Mouse (Mus musculus) macrophage (primary cell): ENCODE measurements around the gene Rad50. TPM values are rescaled to one million over a fixed set of nuclear protein-coding genes. Genes with fewer than 3 reads are reported as not detected.

Source experiments
- H3K27ac ChIP-seq: fragments of 350-480 bp; formaldehyde crosslinking; 2 replicates; pipeline ENCODE4 v1.9.0; 2021
- H3K36me3 ChIP-seq: fragments of 350-480 bp; formaldehyde crosslinking; 2 replicates; pipeline ENCODE4 v1.9.0; 2021; ENCODE audit errors: inconsistent target
- H3K4me3 ChIP-seq: fragments of 350-480 bp; formaldehyde crosslinking; 2 replicates; pipeline ENCODE4 v1.9.0; 2021; ENCODE audit errors: inconsistent target
- H3K79me2 ChIP-seq: fragments of 350-480 bp; formaldehyde crosslinking; 2 replicates; pipeline ENCODE4 v1.9.0; 2021; ENCODE audit errors: inconsistent target
- WGBS: methylation state at CpG from one replicate; pipeline ENCODE4 v1.1.7; 2026; ENCODE audit warnings: inconsistent platforms; ENCODE audit not compliant: missing documents; 5-methylcytosine and 5-hydroxymethylcytosine counted together
- polyA plus RNA-seq: library from polyadenylated mRNA; stranded (reverse); fragments of 250-400 nt; gene quantifications from 3 replicates; pipeline ENCODE4 v1.2.4, GENCODE M21; 2018; ENCODE audit warnings: inconsistent platforms

Gene Rad50
- polyA plus RNA-seq, 1 experiment from 2014 or later: 30.3 TPM

DNA sequence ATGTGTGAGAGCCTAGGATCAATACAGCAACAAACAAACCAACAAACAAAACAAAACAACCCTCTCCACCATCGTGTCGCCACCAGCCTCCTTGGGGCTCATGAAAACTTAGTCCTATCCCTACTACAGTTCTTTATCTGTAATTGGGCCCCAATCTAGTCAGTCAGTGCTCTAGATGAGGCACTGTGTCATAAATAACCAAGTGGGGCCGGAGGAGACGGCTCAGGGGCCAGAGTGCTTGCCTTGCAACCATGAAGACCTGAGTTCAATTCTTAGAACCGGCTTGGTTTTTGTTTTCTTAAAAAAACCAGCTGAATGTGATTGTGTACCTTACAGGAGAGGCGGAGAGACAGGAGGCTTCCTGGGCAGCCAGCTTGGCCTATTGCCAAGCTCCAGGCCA is 91.9 kb downstream of the Rad50 start:
- no peak overlapping the region for H3K4me3 ChIP-seq
- no peak overlapping the region for H3K27ac ChIP-seq
- 83% methylated on average over 6 of the region's 6 CpGs for WGBS

DNA sequence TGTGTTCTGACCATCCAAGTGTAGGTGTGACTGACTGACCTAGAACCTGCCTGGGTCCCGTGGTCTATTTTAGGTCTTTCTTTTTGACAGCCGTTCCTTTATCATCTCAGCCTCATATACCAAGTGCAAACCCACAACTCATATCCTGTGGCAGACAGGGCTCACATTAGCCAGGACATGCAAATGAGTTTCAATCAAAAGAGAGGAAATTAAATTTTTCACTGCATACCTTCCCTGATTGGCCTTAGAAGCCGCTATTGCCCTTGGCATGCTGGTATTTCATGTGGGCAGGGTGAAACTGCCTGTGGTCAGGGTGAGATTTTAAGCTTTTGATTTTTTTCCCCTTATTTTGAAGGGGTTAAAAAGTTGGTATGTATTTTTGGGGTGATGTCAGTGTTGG is 97.4 kb downstream of the Rad50 start:
- Histone ChIP-seq H3K36me3 (no peaks in the 10 kb centered on the region), H3K4me3 (no peak overlapping the region), H3K27ac (no peak overlapping the region), H3K79me2 (no peaks in the 10 kb centered on the region)
- 19% methylated on average over 3 of the region's 3 CpGs for WGBS

More for the DNA sequence above, 91.9 kb downstream of the Rad50 start:
- H3K79me2 ChIP-seq: no peaks in the 10 kb centered on the region
- H3K36me3 ChIP-seq: no peaks in the 10 kb centered on the region

DNA sequence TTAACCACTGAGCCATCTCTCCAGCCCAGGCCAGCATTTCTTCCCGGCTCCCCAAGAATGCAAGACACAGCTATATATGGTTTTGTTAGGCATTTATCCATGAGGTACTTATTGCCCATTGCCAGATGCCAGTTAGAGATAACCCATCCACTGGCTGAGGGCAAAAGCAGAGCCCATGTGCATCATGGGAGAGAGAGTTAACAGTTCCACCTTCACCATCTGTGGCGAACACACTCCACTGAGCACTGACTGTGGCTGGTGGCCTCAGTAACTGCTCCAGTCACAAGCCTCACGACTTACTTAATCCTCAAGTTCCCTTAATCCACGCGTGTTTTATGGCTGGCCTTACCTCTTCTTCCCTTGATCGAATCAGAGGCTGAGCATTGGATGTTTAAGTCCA is 97.9 kb downstream of the Rad50 start:
- Histone ChIP-seq H3K4me3 (no peak overlapping the region), H3K27ac (no peak overlapping the region), H3K36me3 (no peaks in the 10 kb centered on the region), H3K79me2 (no peaks in the 10 kb centered on the region)
- 41% methylated on average over 6 of the region's 6 CpGs for WGBS

DNA sequence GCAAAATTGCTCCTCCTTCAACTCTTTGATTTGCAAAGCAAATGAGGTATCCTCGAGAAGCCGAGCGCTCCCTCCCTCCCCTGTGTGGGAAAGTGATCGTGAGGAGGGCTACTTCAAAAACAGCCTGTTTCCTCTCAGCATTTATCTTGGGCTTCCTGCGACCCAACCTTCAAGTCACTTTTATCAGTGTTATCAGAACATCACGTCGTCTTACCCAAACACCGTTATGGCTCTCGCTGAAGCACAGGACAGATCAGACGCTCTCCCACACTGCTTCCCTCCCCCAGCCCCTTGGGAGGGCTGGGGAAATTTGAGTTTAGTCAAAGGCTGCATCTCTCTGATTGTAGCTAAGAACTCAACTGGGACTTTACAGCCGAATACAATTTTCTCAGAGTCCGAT is 101.5 kb downstream of the Rad50 start:
- no peak overlapping the region for H3K27ac ChIP-seq
- peaks cover 9% of the 10 kb centered on the region; the same call in 1 of the 2 replicates for H3K36me3 ChIP-seq
- H3K79me2 ChIP-seq: no peaks in the 10 kb centered on the region
- H3K4me3 ChIP-seq: no peak overlapping the region
- 18% methylated on average over 12 of the region's 12 CpGs for WGBS

DNA sequence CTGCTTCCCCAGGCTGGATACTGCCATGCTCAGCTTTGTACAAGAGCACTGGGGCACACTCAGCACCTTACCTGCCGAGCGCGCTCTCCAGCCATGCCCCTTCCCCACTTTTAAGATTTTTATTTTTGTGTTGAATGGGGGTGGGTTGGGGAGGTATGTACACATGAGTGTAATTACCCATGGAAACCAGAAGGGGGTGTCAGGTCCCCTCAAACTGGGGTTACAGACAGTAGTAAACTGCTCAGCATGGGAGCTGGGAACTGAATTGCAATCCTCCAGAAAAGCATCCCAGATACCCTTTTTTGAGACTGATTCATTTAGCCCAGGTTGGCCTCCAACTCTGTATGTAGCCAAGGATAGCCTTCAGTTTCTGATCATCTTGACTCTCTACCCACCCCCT is 102.1 kb downstream of the Rad50 start:
- Histone ChIP-seq H3K36me3 (peaks cover 13% of the 10 kb centered on the region; the same call in 1 of the 2 replicates), H3K79me2 (no peaks in the 10 kb centered on the region), H3K27ac (no peak overlapping the region), H3K4me3 (no peak overlapping the region)
- 100% methylated on average over 3 of the region's 3 CpGs for WGBS

Other genes with a start within 250 kb of the Rad50 start
- not detected in 3 replicates for gene Gm9837, start 236.8 kb downstream of the Rad50 start, polyA plus RNA-seq
- gene Gm9945, start 227.2 kb downstream of the Rad50 start, polyA plus RNA-seq: not detected in 3 replicates
- not detected in 3 replicates for gene Sowaha, start 227.0 kb downstream of the Rad50 start, polyA plus RNA-seq
- 69.8 to 121 TPM (median 83.7 TPM) in 3 replicates for gene Sept8, start 188.1 kb downstream of the Rad50 start, polyA plus RNA-seq
- 25.8 to 223 TPM (median 90.7 TPM) in 3 replicates for gene Kif3a, start 139.9 kb downstream of the Rad50 start, polyA plus RNA-seq
- gene Il4, start 88.7 kb downstream of the Rad50 start, polyA plus RNA-seq: 0.53 to 1.6 TPM in 2 of 3 replicates, not detected in the other
- not detected in 3 replicates for gene Il13, start 72.6 kb downstream of the Rad50 start, polyA plus RNA-seq
- not detected in 3 replicates for gene Il5, start 13.5 kb upstream of the Rad50 start, polyA plus RNA-seq
- 39.6 to 162 TPM (median 77.3 TPM) in 3 replicates for gene Irf1, start 62.7 kb upstream of the Rad50 start, polyA plus RNA-seq
- gene Gm17334, start 65.9 kb upstream of the Rad50 start, polyA plus RNA-seq: not detected in 3 replicates
- 0.89 to 3.5 TPM (median 1.1 TPM) in 3 replicates for gene Gm12216, start 151.9 kb upstream of the Rad50 start, polyA plus RNA-seq
- 6.8 to 9.4 TPM (median 9.2 TPM) in 3 replicates for gene Slc22a5, start 184.3 kb upstream of the Rad50 start, polyA plus RNA-seq